Mouse (Mus musculus) 416B (cell line): ENCODE data around the gene Hilpda.
A peak's percentile ranks its signal among the peaks of the same experiment; 100 is the strongest.

Experiments used
- DNase-seq: peaks from one replicate; pipeline ENCODE4 v3.0.0; 2011; ENCODE audit warnings: low read depth

Hilpda gene

DNA sequence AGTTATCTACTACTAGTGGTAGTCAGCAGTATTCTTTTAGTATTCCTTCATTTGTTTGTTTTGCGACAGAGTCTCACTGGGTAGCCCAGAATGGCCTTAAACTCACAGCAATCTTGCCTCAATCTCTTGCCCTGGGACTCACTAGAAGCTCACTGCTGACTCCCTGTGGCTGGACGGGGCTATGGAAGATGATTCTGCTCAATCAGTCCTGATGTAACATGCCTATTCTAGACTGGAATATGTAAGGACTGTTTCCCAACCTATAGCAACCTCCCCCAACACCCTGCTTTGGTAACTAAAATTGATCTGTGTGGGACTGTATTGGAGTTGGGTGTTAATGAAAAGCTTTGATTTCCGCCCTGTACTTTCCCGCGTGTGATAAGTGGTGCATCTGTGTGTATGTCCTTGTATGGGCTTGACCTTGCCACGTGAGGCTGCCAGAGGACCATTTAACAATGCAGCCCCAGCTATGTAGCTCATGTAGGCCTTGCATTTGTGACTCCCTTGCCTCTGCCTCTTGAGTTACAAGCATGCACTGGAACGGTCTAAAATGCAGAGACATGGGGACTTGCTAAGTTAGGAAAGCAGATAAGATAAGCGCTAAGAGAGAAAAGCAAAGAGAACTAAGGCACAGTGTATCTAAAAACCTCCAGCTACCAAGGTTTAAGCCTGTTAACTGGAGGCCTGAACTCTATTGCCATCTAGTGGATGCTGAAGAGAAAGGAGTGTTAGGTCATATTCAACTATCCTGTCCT is 6.4 kb downstream of the Hilpda start:
- DNase-seq: peak; percentile 90

DNA sequence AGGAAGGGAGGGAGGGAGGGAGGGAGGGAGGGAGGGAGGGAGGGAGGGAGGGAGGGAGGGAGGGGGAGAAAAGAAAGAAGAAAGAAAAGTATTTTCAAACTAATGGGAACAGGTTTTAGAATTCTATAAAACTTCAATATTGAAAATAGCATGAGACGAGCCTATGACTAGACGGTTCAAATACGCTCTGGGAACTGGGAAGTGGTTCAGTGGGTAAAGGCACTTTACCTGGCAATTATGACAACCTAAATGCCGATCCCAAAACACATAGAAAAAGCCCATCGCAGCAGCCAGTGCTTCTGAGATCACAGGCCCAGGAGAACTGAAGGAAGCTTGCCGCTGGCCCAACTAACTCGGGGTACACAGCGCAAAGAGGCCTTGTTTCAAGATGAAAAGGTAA is 7.0 kb downstream of the Hilpda start, which contains the start of gene Fam71f2:
Fam71f2 (plus strand) TSS at position 301 of the 400 bp plus-strand sequence.
- no peak for DNase-seq

DNA sequence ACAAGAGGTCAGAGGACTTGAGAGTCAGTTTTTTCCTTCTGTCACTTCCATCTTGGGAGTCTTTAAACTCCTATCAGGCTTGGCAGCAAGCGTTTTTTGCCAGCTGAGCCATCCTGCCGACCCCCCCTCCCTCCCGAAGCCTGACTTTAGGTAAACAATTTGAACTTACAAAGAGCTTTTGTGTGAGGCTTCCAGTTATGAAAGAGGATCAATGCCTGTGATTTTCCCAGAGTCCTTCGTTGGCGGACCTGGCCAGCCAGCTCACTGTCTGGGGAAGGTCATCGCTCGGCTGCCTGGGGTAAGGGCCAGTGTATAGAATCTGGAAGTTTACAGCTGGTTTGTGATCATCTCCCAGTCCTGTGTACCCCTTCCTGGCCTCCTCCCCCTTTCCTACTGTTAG is 8.4 kb downstream of the Hilpda start:
- DNase-seq: no peak

DNA sequence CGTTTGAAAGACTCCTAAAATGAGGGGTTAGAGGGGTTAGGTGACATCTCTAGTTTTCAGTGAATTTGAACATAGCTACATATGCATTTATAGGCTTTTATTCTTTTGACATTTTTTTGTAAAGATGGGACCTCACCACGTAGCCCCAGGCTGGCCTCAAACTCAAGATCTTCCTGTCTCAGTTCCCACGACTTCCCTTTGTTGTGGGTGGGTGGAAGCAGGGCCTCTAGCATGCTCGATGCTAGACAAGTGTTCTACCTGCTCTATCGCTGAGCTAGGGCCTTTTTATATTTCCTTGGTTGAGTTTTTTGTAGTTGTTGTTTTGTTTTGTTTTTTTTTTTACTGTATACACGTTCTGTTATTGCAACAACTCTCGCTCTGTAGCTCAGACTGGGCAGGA is 14.6 kb downstream of the Hilpda start:
- DNase-seq: no peak

DNA sequence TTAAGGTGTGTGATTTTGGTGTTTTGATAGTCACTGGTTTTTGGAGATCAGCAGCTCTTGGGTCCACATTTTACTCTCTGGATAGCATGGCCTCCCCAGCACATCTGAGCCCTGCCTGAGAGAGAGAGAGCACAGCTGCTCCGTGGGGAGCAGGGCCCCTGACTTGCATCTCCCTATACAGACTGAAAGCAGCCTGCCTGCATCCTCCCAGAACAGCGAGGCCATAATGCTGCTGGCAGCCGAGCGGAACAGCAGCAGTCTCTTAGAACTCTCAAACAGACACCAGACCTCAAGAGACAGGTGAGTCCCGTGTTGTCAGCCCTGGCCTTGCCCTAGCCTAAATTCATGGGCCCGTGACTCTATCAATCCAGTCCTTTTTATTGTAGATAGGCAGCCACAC is 15.2 kb downstream of the Hilpda start:
- DNase-seq: no peak

DNA sequence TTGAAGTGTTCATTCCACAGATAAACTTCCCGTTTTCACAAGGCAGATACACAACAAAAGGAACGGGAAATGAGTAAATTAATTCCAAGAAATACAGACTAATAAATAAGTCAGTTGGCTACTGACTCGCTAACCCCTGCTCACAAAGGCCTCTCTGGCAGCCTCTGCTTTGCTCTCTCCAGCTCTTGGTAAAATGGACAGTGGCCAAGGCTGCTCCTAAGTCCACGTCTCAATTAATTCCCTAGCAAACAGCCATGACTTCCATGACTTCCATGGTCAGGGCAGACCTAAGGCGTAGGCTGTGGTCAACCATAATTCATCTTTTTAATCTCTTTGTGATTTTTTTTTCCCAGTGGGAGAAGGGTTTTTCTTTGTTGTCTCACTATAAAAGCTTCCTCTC is 15.7 kb downstream of the Hilpda start:
- no peak for DNase-seq

DNA sequence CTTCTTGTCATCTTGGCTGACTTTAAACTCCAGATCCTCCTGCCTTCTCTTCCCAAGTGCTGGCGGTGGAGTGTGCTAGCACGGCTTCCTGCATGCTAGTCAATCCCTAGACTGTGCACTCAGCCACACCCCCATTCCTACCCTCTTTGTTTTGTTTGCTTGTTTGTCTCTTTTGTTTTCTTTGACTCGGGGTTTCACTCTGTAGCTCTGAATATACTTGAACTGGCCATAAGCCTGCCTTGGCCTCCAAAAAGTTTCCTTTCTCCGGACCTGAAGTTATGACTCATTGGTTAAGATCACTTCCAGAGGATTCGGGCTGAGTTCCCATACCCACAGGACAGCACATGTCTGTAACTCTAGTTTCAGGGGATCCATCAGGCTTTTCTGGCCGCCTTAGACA is 16.4 kb downstream of the Hilpda start:
- DNase-seq: no peak

DNA sequence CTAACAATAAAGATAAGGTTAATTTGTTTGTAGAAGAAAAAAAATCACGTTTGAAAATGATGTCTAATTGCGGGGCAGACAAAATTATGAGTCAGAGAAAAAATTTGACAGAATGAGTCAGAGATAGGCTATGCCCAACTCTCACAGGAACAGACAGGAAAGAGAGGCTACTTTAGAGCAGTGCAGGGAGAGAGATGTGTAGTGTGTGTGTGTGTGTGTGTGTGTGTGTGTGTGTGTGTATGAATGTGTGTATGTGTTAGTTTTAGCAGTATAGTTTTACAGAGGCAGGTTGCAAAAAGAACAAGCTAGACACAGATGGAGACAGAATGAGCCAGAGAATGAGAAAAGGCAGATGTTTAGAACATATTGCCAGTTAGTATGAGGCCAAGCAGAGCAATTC is 26.8 kb downstream of the Hilpda start:
- peak; percentile 64 for DNase-seq

DNA sequence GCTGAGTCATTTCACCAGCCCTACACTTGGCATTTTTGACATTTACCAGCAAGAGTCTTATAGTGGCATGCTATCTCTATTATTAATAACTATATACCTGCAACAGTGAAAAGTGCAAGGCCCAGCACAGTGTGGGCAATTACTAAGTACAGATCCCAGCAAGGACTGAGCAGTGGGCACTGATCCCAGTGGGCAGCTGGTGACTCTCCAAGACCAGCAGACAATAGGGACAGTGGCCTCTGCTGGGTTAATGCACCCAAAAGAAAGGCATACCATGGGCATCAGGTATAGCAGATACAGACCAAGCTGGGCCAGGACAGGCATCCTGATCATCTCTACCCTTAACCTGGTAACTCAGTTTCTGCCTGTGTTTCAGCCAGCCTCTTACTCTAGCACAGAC is 31.0 kb downstream of the Hilpda start:
- DNase-seq: no peak

DNA sequence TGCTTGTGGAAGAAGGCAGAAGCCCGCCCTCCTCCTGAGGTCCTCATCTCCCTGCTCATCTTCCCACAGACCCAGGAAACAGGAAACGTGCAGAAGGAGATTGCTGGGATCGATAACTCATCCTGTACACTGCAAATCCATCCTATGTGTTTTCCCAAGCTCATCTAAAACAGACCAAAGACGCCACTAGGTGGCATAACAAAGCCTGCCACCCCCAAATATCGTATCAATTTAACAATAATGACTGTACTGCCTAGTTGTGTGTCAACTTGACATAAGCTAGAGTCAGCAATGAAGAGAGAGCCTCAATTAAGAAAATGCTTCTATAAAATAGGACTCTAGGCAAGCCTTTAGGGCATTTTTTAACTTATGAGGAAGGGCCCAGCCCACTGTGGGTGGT is 31.4 kb downstream of the Hilpda start:
- peak; percentile 32 for DNase-seq

DNA sequence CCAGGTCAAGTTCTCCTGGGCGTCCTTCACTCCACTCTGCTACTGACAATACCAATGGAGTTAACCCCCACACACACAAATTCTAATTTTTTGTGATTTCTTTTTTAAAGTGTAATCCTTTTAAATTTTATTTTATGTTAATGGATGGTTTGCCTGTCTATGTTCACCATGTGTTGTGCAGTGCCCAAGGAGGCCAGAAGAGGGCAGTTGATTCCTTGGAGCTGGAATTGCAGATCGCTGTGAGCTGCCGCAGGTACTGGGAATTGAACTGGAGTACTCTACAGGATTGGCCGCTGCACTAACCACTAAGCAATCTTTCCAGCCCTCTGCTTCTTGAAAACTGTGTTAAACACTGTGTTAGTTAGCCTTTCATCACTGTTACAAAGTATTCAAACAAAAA is 33.2 kb downstream of the Hilpda start:
- no peak for DNase-seq

DNA sequence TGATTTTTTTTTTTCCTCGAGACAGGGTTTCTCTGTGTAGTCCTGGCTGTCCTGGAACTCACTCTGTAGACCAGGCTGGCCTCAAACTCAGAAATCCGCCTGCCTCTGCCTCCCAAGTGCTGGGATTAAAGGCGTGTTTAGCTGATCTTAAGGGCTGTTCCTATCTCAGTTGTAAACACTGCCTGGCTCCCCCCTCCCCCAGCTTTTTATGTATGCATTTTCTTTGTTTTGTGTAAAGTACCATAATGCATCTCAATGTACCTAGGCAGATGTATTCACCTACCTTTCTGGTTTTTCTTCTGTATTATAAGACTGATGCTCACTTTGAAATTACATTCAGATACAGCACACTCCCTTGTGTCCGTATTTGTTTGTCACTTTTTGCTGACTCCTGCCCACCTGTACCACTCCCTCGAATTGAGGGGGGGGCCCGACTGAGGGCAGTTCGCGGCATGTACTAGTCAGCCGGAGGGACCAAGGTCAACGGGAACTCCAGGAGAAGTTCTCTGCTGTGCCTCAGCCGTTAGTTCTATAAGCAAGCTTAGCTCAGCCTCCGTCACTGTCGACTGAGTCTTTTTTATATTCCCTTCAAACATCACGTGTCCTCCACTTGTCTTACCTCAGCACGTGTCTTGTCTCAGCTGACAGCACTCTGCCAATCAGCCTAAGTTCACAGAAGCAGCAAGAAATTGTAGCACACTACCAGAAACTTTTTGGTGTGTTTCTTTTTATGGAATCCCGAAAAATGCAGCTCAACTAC is 36.7 kb downstream of the Hilpda start:
- no peak for DNase-seq

DNA sequence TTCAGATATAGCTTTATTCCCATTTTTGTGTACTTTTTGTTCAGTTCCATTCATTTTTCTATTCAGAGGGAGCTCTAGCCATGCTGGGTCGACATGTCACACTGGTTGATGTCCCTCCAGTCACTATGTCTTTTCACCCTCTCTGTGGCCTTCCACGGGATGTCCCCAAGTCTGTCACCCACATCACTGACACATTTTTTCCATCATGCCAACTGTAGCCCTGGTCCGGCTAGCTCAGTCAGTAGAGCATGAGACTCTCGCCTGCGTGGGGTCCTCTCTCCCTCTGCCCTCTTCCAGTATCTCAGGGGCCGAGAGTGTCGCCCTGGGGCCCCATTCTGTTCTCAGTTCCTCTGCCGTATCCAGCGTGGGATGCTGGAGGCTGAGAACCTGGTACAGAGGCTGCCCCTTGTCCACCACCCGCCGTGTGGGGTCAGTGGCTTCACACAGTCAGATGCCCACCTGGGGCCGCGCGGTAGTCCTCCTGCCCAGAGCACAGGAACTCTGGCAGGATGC is 41.5 kb downstream of the Hilpda start:
- no peak for DNase-seq

DNA sequence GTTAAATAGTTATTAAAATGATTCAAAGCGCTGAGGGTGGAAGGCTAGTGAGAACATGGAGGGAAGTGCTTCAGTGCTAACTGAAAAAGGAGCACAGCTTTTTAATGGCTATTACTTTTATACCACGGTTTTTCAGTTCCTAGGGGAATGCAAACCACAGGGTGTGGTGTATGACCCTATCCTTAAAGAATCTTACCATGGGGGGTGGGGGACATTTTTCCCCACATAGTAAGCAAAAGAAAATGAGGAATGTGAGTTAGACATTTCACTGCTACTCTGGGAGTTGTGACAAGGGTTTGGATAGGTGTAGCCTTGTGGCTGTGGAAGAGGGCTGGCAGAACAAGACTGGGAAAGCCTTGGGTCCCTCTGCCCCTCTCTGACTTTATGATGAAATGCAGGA is 45.0 kb downstream of the Hilpda start:
- no peak for DNase-seq

DNA sequence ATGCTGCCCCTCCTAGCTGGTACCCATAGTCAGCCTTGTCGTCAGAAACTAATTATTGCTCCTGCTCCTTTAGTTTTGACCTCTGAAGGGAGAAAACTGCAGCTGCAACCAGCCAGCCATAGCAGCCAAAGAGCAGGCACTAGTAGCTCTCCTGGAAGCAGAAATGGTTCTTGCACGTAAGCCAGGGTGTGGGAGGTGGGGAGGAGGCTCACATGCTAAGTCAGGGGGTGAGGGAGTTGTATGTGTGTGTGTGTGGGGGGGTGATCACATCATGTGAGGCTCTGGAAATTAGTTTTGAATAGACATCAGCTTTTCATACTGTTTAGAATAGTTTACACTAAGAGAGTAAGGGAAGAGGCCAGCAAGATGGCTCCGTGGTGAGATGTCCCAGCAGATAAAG is 45.7 kb downstream of the Hilpda start:
- no peak for DNase-seq

DNA sequence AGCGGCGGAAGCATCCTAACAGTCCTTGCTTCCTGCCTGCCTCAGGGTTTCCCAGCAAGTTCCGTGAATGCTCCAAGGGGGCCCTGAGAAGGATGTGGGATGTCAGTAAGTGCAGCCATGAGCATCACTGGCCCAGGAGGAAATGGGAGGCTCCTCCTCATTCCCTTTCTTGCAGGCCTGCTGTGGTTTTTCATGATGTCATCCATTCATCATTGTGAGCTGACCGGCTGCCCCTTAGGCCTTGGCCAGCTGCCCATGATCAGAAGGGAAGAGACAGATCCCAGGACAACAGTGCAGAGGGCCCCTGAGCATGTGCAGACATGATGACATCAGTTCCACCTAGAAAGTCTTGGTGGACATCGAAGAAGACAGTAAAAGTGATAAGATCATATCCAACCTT is 46.6 kb downstream of the Hilpda start, which contains the start of gene Fam71f1:
Fam71f1 (plus strand) TSS at position 262 of the 400 bp plus-strand sequence.
- DNase-seq: peak; percentile 59

DNA sequence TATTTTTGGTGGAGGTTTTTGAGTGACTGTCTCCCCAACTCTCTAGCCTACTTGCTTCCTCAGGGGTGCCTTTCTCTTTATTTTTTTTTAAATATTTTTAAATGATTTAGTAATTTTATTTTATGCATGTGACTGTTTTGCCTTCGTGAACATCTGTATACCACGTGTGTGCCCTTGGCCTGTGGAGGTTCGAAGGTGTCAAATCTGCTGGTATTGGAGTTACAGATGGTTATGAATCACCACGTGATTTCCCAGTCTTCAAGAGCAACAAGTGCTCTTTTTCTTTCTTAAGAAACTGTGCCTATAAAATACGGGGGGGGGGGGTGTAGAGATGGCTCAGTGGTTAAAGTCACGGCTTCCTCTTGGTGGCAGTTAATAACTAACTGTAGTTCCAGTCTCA is 49.3 kb downstream of the Hilpda start:
- DNase-seq: no peak

DNA sequence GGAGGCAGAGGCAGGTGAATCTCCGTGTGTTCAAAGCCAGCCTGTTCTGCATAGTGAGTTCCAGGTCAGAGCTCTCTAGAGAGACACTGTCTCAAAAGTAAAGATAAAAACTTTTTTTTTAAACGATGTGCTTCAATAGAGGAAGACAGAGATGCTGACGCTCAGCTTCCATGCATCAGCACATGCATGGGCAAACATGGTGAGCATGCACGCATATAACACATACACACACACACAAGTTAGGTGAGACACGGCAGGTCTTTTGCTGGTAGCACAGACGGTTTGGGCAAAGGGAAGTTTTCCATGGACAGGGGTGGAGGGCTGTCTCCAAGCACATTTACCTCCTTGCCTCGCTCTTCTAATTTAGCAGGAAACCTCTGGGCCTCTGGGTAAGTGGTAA is 49.9 kb downstream of the Hilpda start:
- no peak for DNase-seq

DNA sequence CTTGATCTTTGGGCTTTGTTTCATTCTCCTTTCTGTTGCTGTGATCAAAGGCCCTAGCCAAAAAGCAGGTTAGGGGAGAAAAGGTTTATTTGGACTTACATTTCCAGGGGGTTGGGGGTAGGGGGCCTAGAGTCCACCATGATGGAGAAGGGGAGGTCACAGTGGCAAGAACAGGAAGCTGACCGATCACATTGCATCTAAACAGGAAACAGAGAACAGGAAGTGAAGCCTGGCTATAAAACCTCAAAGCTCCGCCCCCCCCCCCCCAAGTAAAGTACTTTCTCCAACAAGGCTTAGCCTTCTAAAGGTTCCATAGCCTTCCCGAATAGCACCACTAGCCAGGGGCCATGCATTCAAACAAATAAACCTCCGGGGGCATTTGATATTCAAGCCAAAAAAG is 50.4 kb downstream of the Hilpda start:
- DNase-seq: peak; percentile 54
